Mouse (Mus musculus): ENCODE data around the gene Pabpc1l.
A peak's percentile ranks its signal among the peaks of the same experiment; 100 is the strongest.
"Not testable (repeated sequence)": the region's sequence is repeated elsewhere in the genome, so short reads cannot be mapped to it uniquely, and the experiment has no call there.

The Pabpc1l gene

DNA sequence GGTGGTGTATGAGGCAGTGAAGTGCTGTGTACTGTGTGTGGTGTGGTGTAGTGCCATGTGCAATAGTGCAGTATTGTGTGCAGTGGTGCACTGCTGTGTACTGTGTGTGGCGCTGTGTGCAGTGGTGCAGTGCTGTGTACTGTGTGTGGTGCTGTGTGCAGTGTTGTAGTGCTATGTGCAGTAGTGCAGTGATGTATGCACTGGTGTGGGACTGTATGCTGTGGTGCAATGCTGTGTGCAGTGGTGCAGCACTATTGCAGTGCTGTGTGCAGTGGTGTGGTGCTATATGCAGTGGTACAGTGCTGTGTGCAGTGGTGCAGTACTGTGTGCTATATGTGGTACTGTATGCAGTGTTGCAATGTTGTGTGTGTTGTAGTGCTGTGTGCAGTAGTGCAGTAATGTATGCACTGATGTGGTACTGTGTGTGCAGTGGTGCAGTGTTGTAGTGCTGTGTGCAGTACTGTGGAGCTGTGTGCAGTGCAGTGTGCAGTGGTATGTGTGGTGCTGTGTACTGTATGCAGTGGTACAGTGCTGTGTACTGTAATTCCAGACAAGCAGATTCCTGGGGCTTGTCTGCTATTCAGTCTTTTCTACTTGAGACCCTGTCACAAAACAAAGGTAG, 13.3 kb downstream of the Pabpc1l start:
- no peak for DNase-seq

- no peak for DNase-seq
Measured at GRCm38 (mm10) chr2:164040949-164041348, 15.7 kb downstream of the Pabpc1l start.

GRCm38 (mm10) chr2:164041523-164041922, 16.3 kb downstream of the Pabpc1l start:
- DNase-seq = no peak

GRCm38 (mm10) chr2:164047197-164047690, 22.0 kb downstream of the Pabpc1l start:
- peak; percentile 51 for DNase-seq

DNA sequence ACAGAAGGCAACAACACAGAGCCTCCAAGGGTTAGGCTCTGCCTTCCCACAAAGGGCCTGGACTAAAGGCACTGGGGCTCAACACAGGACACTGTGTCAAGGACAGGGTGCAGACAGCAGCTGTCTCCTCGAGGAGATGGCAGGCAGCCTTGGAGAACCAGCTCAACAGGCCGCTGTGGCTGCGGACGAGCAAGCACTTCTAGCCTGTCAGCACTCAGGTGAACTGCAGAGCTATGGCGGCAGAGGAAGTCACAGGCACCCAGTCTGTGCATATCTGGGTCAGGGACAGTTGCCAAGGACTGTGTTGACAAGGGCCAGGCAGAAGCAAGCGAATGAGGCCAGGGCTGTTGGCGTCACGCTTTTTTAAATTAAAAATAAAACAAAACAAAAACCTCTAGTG, 28.5 kb downstream of the Pabpc1l start:
- DNase-seq = no peak

GRCm38 (mm10) chr2:164054671-164055070, 29.4 kb downstream of the Pabpc1l start:
- no peak for DNase-seq

DNA sequence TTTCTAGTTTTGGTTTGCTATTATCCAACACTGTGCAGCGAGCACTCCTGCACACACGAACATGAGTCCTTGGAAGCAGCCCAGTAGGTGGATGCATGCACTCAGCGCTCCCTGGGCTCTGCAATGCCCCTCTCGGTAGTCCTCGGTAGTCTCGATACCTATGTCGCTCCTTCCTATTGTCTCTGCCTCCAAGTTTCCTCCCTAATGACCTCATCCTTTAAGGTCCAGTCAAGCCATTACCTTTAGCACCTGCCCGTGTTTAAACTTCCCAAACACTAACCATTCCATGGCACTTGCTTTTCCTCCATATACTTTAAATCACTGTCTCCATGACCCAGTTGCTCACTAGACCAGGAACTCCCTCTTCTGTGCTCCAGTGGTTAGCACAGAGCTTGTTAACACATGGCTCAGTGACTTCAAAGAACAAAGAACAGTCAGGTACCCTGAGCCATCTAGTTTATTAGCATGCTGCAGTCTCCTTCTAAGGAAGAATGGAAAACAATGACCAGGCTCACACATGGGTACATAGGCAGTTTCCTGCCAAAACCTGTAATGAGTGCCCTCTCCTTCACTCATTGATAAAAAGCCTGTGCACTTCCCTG, 34.5 kb downstream of the Pabpc1l start:
- DNase-seq = no peak

DNA sequence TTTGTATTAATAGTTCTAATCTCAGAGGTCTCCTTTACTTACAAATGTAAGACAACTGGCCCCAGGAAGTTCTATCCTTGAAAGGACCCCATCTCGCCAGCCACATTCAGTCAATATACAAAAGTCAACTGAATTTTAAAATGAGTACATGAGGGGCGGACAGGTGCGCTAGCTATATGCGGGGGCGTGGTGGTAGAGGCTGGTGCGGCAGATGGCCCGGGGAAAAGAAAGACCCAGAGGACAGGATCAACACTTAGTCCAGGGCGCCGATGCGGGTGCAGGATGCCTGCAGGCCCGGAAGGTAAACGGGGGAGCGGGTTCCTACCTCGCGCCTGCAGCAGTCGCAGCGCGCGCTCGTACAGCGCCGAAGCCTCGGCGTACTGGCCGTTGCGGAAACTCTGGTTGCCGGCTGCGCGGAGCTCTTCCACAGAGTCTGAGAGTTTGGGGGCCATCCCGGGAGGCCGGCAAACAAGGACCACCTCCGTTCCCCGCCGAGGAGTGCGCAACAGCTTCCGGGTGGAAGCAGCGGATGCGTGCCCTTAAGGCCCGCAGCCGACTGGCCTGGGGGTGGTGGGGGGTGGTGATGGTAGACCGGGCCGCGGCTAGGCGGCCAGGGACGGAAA, 45.0 kb downstream of the Pabpc1l start, which contains the start of gene Stk4:
Gene Stk4, plus strand, starts transcription at position 181 of the 623 bp plus-strand sequence.
- no peak for DNase-seq

- peak; percentile 98 for DNase-seq
Measured at GRCm38 (mm10) chr2:164070765-164071436, 45.7 kb downstream of the Pabpc1l start, which contains the start of gene Tomm34. Gene Tomm34, minus strand, starts transcription at chr2:164071169.

- not testable (repeated sequence) for DNase-seq
Measured at GRCm38 (mm10) chr2:164071437-164071820, 46.2 kb downstream of the Pabpc1l start.

GRCm38 (mm10) chr2:164072109-164072508, 46.9 kb downstream of the Pabpc1l start:
- DNase-seq = no peak

- no peak for DNase-seq
Measured at GRCm38 (mm10) chr2:164073120-164073519, 47.9 kb downstream of the Pabpc1l start.

DNA sequence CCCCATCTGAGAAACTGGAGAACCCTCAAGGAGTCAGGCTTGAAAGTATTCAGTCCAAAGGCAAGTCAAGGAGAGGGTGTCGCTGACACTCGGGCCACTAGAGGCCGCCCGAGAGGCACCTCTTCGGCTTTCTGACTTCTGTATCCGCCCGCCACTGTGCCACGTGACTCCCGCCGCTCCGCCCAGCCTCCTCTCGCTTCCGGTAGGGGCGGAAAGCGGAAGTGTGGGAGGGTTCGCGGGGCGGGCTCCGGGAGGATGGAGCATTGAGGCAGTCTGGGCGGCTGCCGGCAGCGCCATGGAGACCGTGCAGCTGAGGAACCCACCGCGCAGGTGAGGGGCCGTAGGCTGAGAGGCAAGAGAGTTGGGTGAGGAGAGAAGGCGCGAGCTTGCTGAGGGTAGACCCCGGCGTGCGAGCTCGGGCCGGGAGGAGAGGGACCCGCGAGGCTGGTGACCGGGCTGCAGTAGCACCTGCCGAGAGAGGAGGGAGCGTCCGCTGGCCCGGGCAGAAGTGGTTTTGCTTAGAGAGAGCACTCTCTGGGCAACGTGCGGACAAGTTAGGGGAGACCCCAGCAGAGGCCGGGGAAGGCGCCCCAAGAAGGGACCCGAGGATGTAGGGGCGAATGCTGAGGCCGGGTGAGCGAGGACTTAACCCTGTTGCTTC, 48.8 kb downstream of the Pabpc1l start:
- peak; percentile 99 for DNase-seq

- DNase-seq = no peak
Measured at GRCm38 (mm10) chr2:164075088-164075487, 49.8 kb downstream of the Pabpc1l start.

DNA sequence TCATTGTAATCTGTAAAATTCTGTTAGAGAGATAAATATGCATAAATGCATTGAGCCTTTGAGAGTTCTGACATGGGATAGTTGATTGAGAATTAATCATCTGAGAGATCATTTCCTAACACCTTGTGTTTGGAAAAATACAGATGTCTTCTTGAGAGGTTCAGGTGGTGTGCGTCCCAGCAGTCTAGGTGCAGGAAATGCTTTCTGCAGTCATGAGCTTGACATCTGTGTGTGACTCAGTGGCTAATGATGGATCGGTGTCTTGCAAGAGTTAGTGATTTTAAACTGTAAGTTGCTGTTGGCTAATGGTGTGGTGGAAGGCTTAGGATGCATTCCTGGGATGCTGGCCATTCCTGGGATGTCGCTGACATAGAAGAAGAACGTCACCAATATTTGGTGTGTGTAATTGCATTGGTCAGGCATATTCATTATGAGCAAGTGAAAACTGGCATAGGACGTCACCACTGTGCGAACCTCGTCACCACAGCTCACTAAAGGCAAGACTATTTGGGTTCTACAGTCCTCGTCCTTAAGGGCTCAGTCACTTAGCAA, 51.7 kb downstream of the Pabpc1l start:
- DNase-seq = no peak

DNA sequence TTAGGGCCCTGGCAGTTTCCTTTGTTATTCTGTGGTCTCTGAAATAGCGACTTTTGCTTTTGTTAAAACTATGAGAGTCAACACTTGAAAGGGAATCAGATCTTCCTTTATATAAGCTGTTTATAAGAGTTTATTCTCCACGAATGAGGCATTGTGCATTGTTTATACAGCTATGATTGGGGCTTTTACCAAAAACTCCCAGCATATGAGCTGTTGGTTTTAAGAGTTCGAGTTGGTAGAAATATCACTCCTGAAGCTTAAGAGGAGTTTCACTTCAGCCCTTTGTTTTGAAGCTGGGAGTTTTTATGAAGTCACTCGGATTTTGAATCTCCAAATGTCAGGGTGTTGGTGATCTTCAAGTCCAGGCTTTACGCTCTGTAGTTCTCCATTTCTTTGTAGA, 52.6 kb downstream of the Pabpc1l start:
- DNase-seq = no peak

- no peak for DNase-seq
Measured at GRCm38 (mm10) chr2:164079488-164079887, 54.2 kb downstream of the Pabpc1l start.

DNA sequence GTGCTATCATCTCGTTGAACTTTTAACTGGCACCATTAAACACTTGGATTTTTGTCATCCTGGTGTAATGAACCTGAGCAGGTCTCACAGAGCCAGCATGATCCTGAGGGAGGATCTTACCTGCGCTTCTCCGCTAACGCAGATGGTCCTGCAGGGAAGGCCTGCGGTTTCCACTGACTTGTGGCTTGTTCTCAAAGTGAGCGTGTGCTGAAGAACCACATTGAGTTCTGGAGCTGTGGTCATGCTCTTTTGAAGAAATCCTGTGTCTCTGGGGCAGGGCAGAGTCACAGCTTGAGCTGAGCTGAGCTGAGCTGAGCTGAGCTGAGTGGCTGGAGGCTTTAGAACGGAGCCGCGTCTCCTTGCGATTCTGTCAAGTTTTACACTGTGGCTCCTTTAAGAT, 56.3 kb downstream of the Pabpc1l start:
- no peak for DNase-seq

DNA sequence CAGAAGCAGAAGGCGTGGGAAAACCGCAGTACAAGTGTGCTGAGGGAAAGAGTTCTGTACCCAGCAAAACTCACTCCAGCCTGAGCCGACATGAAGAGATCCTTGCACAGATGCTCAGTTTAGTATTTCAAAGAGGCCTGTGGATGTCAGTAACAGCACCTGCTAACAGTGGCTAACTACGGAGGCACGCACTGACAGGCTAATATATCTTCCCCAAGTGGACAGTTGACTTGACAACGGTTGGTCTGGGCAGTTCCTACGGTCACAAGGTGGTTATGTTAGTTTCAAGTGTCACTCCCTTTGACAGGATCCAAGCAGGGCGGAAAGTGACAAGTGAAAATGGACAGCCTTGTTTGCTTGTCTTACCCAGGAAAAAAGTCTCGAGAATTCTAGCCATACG, 56.9 kb downstream of the Pabpc1l start:
- DNase-seq = no peak

DNA sequence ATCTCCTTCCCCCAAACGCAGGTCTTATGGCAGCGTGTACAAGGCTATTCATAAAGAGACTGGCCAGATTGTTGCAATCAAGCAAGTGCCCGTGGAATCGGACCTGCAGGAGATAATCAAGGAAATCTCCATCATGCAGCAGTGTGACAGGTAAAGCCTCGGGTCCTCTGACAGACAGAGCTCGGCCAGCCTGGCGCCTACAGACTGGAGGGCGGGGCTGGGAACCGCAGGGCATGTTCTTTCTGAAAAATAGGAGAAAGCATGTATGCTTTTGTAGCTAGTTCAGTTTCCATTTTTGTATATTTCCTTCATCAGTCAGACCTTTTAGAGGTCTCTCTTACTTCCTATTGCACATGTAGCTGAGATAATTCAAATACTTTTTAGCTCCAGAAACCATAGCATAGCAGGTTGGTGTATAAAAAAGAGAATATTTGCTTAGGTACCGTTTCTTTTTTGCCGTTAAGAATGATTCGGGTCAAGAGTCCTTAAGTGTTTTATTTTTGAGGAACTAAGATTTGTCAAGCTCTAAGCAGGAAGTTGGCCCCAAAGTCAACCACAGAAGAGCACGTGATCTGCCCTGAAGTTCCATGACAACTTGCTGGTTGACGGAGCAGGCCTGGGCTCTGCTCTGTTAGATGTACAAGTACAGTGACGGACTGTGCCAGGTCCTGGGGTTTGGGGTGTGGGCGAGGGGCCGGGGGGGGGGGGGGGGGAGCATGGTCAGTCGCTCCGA, 58.5 kb downstream of the Pabpc1l start:
- no peak for DNase-seq

GRCm38 (mm10) chr2:164084342-164084700, 59.1 kb downstream of the Pabpc1l start:
- DNase-seq = no peak

DNA sequence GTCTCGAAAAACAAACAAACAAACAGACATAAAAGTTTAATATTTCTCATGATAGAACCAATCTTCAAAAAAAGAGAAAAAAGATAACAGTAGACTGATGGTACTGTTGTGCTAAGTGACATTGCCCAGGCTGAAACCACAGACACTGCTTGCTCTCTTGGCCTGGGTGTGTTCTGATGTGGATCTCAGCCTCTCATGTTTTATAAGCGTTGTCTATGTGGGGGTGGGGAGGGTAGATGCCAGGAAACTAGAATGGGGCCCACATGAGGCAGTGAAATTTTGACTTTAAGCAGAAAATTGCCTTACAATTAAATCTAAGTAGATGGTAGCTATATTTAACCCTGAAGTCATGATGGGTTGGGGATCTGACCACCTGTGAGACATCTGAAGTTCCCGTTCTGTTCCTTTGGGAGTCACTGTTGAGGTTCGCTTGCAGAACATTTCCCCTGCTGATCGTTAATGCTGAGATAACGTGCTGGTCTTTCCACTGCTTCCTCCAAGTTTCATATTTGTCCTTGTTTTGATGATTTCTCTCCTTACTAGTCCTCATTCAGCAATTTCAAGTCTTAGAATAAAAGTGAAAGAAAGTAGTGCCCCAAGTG, 62.3 kb downstream of the Pabpc1l start:
- no peak for DNase-seq

All from kidney, postnatal 10 days (tissue).